In the genomic region with DNA sequence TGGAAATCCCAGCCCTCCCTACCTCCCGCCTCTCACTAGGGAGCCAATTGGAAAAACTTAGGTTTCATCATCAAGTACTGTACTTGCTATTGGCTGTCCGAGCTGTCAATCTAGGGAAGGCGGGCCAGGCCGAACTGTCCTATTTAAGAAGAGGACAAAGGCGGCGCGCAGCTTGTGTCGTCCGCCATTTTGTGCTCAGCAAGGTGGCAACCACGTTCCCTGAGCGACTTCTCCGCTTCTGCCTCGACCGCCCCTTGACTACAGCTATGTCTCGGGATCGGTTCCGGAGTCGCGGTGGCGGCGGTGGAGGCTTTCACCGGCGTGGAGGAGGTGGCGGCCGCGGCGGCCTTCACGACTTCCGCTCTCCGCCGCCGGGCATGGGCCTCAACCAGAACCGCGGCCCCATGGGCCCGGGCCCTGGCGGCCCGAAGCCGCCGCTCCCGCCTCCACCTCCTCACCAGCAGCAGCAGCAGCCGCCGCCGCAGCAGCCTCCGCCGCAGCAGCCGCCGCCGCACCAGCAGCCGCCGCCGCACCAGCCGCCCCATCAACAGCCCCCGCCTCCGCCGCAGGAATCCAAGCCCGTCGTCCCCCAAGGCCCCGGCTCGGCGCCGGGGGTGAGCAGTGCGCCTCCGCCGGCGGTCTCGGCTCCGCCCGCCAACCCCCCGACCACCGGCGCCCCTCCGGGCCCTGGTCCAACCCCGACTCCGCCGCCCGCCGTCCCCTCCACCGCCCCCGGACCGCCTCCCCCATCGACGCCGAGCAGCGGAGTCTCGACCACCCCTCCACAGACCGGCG, we compare ENCODE assay signal across 8 mouse cellular contexts. TPM values are rescaled to one million over a fixed set of nuclear protein-coding genes. Genes with fewer than 3 reads are reported as not detected.
DNase-seq lines count a peak whose midpoint lies in the region; ATAC-seq and TF ChIP-seq lines count a peak whose summit lies in the region.

A gene (plus strand): TSS at position 174 of the 795 bp plus-strand sequence.

- H3K27ac ChIP-seq in MEL (ENCODE audit: control insufficient read depth, low read depth, low read length), result peak within 1 kb of the TSS; percentile 99
- peak within 1 kb of the TSS; percentile 99 for H3K27ac ChIP-seq in cerebellum, adult 2 months (ENCODE audit: insufficient read depth, low read length)
- peak within 1 kb of the TSS; percentile 100 for H3K27ac ChIP-seq in forebrain, postnatal 0 days (ENCODE audit: low read depth, low read length)
- H3K27ac ChIP-seq in lung, embryonic 15.5 days, result peak within 1 kb of the TSS; percentile 98

- no peak for TF ChIP-seq RAD21 in MEL (IDR thresholded peaks at IDR 0.05; ENCODE audit: low read depth, low read length)

- peak within 1 kb of the TSS; percentile 99 for H3K9ac ChIP-seq in MEL (ENCODE audit: control insufficient read depth, low read depth, low read length, poor library complexity, severe bottlenecking)
- H3K9ac ChIP-seq in forebrain, postnatal 0 days, result peak within 1 kb of the TSS; percentile 100
- H3K9ac ChIP-seq in lung, embryonic 15.5 days, result peak within 1 kb of the TSS; percentile 100

- peak within 1 kb of the TSS; percentile 58 to 79 for H3K4me3 ChIP-seq in MEL (ENCODE audit: control insufficient read depth in 1 of 2, insufficient read depth in 1 of 2, low read depth in 2 of 2, low read length in 2 of 2)
- H3K4me3 ChIP-seq in cerebellum, adult 2 months (replicated peaks; ENCODE audit: insufficient read depth, low read depth, low read length), result peak within 1 kb of the TSS; percentile 76
- peak within 1 kb of the TSS; percentile 100 for H3K4me3 ChIP-seq in forebrain, postnatal 0 days (ENCODE audit: low read depth, low read length)
- H3K4me3 ChIP-seq in lung, embryonic 15.5 days, result peak within 1 kb of the TSS; percentile 97

- peak; percentile 96 for ATAC-seq in forebrain, postnatal 0 days
- ATAC-seq in lung, embryonic 15.5 days (ENCODE audit: borderline replicate concordance, extremely low read depth, low FRiP score, low TSS enrichment), result peak; percentile 98

- DNase-seq in MEL (ENCODE audit: low read depth, low spot score), result peak; percentile 99
- peak; percentile 98 to 100 for DNase-seq in cerebellum, adult 2 months
- peak; percentile 100 for DNase-seq in forebrain, postnatal 0 days
- DNase-seq in heart, postnatal 4 days, result peak; percentile 100
- peak; percentile 98 to 100 for DNase-seq in layer of hippocampus, adult 8-10 months (ENCODE audit: low spot score in 2 of 2)
- DNase-seq in ovary, adult 18-20 months (ENCODE audit: low spot score), result peak; percentile 94
- peak; percentile 100 for DNase-seq in thymus, postnatal 0 days (ENCODE audit: low spot score)

- no peak for TF ChIP-seq EP300 in MEL (IDR thresholded peaks at IDR 0.05; ENCODE audit: low read depth in 1 of 2, low read length in 2 of 2)

- H3K4me1 ChIP-seq in MEL (ENCODE audit: control insufficient read depth in 1 of 2, insufficient read depth in 2 of 2, low read length in 2 of 2), result peaks cover 2 to 13% of the 10 kb centered on the region in 2 experiments; a peak in 2 of 4 replicates
- no peaks in the 10 kb centered on the region for H3K4me1 ChIP-seq in cerebellum, adult 2 months (ENCODE audit: control insufficient read depth, insufficient read depth, low read length)
- peaks cover 7% of the 10 kb centered on the region for H3K4me1 ChIP-seq in forebrain, postnatal 0 days (ENCODE audit: insufficient read depth)
- peaks cover 18% of the 10 kb centered on the region for H3K4me1 ChIP-seq in lung, embryonic 15.5 days

- WGBS in cerebellum, adult 2 months, result under 1% methylated on average over 87 of the region's 87 CpGs
- 1% methylated on average over 71 of the region's 87 CpGs for WGBS in forebrain, postnatal 0 days
- WGBS in lung, embryonic 15.5 days, result under 1% methylated on average over 53 of the region's 87 CpGs

- no peak for TF ChIP-seq CTCF in MEL (IDR thresholded peaks at IDR 0.05 in 2 of 3, conservative IDR thresholded peaks at IDR 0.05 in 1 of 3; ENCODE audit: control insufficient read depth in 1 of 3, insufficient read depth in 1 of 3, low read depth in 2 of 3, low read length in 3 of 3, poor library complexity in 1 of 3, severe bottlenecking in 1 of 3)
- no peak for TF ChIP-seq CTCF in cerebellum, adult 2 months (IDR thresholded peaks at IDR 0.05; ENCODE audit: borderline replicate concordance, insufficient read depth, low read depth, low read length)
- TF ChIP-seq CTCF in forebrain, postnatal 0 days (IDR thresholded peaks at IDR 0.05; ENCODE audit: low read depth), result no peak

- H3K79me2 ChIP-seq in MEL (ENCODE audit: control insufficient read depth, insufficient read depth, low read length, poor library complexity), result peaks cover 50% of the 10 kb centered on the region

- peaks cover 26 to 34% of the 10 kb centered on the region in 2 experiments for H3K36me3 ChIP-seq in MEL (ENCODE audit: control insufficient read depth in 1 of 2, insufficient read depth in 2 of 2, low read length in 2 of 2)
- H3K36me3 ChIP-seq in forebrain, postnatal 0 days (ENCODE audit: insufficient read depth), result peaks cover 8% of the 10 kb centered on the region; the same call in 1 of the 2 replicates
- peaks cover 27% of the 10 kb centered on the region for H3K36me3 ChIP-seq in lung, embryonic 15.5 days

- no peaks in the 10 kb centered on the region for H3K9me3 ChIP-seq in MEL (replicated peaks; ENCODE audit: insufficient read depth, low read length)
- H3K9me3 ChIP-seq in forebrain, postnatal 0 days (ENCODE audit: low read length), result no peaks in the 10 kb centered on the region
- no peaks in the 10 kb centered on the region for H3K9me3 ChIP-seq in lung, embryonic 15.5 days

- peak; percentile 96 to 100 for TF ChIP-seq POLR2A in MEL (IDR thresholded peaks at IDR 0.05; ENCODE audit: control insufficient read depth in 1 of 2, insufficient read depth in 1 of 2, low read depth in 1 of 2, low read length in 2 of 2, poor library complexity in 1 of 2)
- TF ChIP-seq POLR2A in cerebellum, adult 2 months (IDR thresholded peaks at IDR 0.05; ENCODE audit: borderline replicate concordance, insufficient read depth, low read length), result peak; percentile 99

- peak within 1 kb of the TSS; percentile 83 for H3K4me2 ChIP-seq in forebrain, postnatal 0 days (ENCODE audit: low read depth)
- peak within 1 kb of the TSS; percentile 83 for H3K4me2 ChIP-seq in lung, embryonic 15.5 days

- no peaks in the 10 kb centered on the region for H3K27me3 ChIP-seq in MEL (ENCODE audit: control insufficient read depth in 1 of 2, insufficient read depth in 2 of 2, low read length in 2 of 2)
- no peaks in the 10 kb centered on the region for H3K27me3 ChIP-seq in cerebellum, adult 2 months (ENCODE audit: control insufficient read depth, insufficient read depth, low read length)
- no peaks in the 10 kb centered on the region for H3K27me3 ChIP-seq in forebrain, postnatal 0 days (ENCODE audit: insufficient read depth, low read length)
- no peaks in the 10 kb centered on the region for H3K27me3 ChIP-seq in lung, embryonic 15.5 days

TF ChIP-seq in MEL, 35 proteins besides CTCF, POLR2A, EP300 and RAD21:
- peak; percentile 67; the same call in 1 of the 2 replicates for TF ChIP-seq MYC (IDR thresholded peaks at IDR 0.05; ENCODE audit: low read depth, low read length)
- no peak for TF ChIP-seq MXI1 (IDR thresholded peaks at IDR 0.05; ENCODE audit: low read depth, low read length)
- 0 out of 2 replicates have a peak, but pooled peaks have one; percentile 53 for TF ChIP-seq E2F4 (IDR thresholded peaks at IDR 0.05; ENCODE audit: borderline replicate concordance, low read depth, low read length)
- TF ChIP-seq JUND (IDR thresholded peaks at IDR 0.05; ENCODE audit: low read depth, low read length), result no peak
- TF ChIP-seq KAT2A (conservative IDR thresholded peaks at IDR 0.05; ENCODE audit: low read depth, low read length), result no peak; the same call in 1 of the 2 replicates
- TF ChIP-seq POLR2AphosphoS5 (IDR thresholded peaks at IDR 0.05; ENCODE audit: borderline replicate concordance, low read depth, low read length), result peak; percentile 94
- TF ChIP-seq ZC3H11A (IDR thresholded peaks at IDR 0.05; ENCODE audit: low read depth, low read length), result no peak
- TF ChIP-seq MAX (IDR thresholded peaks at IDR 0.05; ENCODE audit: low read length), result 0 out of 2 replicates have a peak, but pooled peaks have one; percentile 7
- peak; percentile 56 for TF ChIP-seq TCF12 (IDR thresholded peaks at IDR 0.05; ENCODE audit: low read depth, low read length)
- TF ChIP-seq SIN3A (IDR thresholded peaks at IDR 0.05; ENCODE audit: low read length), result peak; percentile 30; the same call in 1 of the 2 replicates
- no peak for TF ChIP-seq MYB (IDR thresholded peaks at IDR 0.05; ENCODE audit: low read depth, low read length)
- TF ChIP-seq UBTF (IDR thresholded peaks at IDR 0.05; ENCODE audit: borderline replicate concordance, insufficient read depth, low read depth, low read length), result no peak
- peak; percentile 77 for TF ChIP-seq HCFC1 (IDR thresholded peaks at IDR 0.05; ENCODE audit: low read depth, low read length)
- TF ChIP-seq NRF1 (IDR thresholded peaks at IDR 0.05; ENCODE audit: insufficient read depth, low read depth, low read length, poor library complexity, severe bottlenecking), result peak; percentile 47
- TF ChIP-seq USF1 (IDR thresholded peaks at IDR 0.05; ENCODE audit: low read depth, low read length), result no peak
- TF ChIP-seq GABPA (IDR thresholded peaks at IDR 0.05; ENCODE audit: low read depth, low read length), result no peak
- TF ChIP-seq TBP (IDR thresholded peaks at IDR 0.05; ENCODE audit: low read depth, low read length), result peak; percentile 99
- peak; percentile 99 for TF ChIP-seq ZMIZ1 (IDR thresholded peaks at IDR 0.05; ENCODE audit: low read depth, low read length)
- peak; percentile 76 for TF ChIP-seq CHD2 (IDR thresholded peaks at IDR 0.05; ENCODE audit: low read length)
- TF ChIP-seq NELFE (IDR thresholded peaks at IDR 0.05; ENCODE audit: low read depth, low read length), result peak; percentile 100
- TF ChIP-seq POLR2AphosphoS2 (IDR thresholded peaks at IDR 0.05; ENCODE audit: low read length), result peak; percentile 99
TF ChIP-seq in MEL: peak in this region for 13.

RNA-seq across cellular contexts. Expression of the gene that starts here (rescaled TPM):
- total RNA-seq in MEL (2012; rRNA removed), result 255 and 259 TPM in 2 replicates
- polyA plus RNA-seq in MEL (2012; ENCODE audit: insufficient read depth in 1 of 2, insufficient read length in 2 of 2, low read depth in 1 of 2, low replicate concordance in 2 of 2, missing spikeins in 1 of 2), result 100 to 1,000 TPM; 100 to 366 TPM
- polyA plus RNA-seq in cerebellum, adult 2 months (2012; rRNA removed), result 130 and 134 TPM in 2 replicates
- 249 and 284 TPM in 2 replicates for total RNA-seq in forebrain, postnatal 0 days (2014; rRNA removed)
- polyA plus RNA-seq in forebrain, postnatal 0 days (2015; fragmentation: Nextera tagmentation; extraction: Ambion mirVana), result 57.9 and 71.1 TPM in 2 replicates
- total RNA-seq in heart, postnatal 4 days (2021), result 100 to 1,000 TPM; 182 to 205 TPM
- 100 to 1,000 TPM; 208 to 316 (median 265) TPM for total RNA-seq in layer of hippocampus, adult 8-10 months (2022)
- 88.5 and 93.7 TPM in 2 replicates for polyA plus RNA-seq in lung, embryonic 15.5 days (2015; fragmentation: Nextera tagmentation; extraction: Ambion mirVana)
- 112 and 127 TPM in 2 replicates for polyA plus RNA-seq in thymus, postnatal 0 days (2015; fragmentation: Nextera tagmentation; extraction: Ambion mirVana)

Comparison
In these comparisons a context has a peak if more than half of its experiments do, and no peak if none do; other contexts are left out.
1. Peak in every context shown above with its lines: DNase-seq, ATAC-seq, H3K4me3 ChIP-seq and H3K27ac ChIP-seq.